Mouse (Mus musculus): ENCODE results near the gene 5430402E10Rik.
"Not testable (repeated sequence)": the region's sequence is repeated elsewhere in the genome, so short reads cannot be mapped to it uniquely, and the experiment has no call there.

5430402E10Rik gene

GRCm38 (mm10) chrX:77924962-77925361 is at the start of gene 5430402E10Rik:
5430402E10Rik (minus strand) TSS chrX:77925062.
- not testable (repeated sequence) for DNase-seq (ENCODE audit: low spot score)

GRCm38 (mm10) chrX:77880033-77880432 is 44.8 kb downstream of the 5430402E10Rik start:
- DNase-seq (ENCODE audit: low spot score), result not testable (repeated sequence)

All from testis, postnatal 14 days (tissue).